Mouse (Mus musculus) cerebellum, postnatal 25 days (tissue): ENCODE measurements around the gene Zfp580.
"Not testable (repeated sequence)": the region's sequence is repeated elsewhere in the genome, so short reads cannot be mapped to it uniquely, and the experiment has no call there.

Source experiments
- DNase-seq, 2 experiments: peaks; one replicate each; pipeline ENCODE4 v3.0.0; 2021; ENCODE audit warnings: mixed read lengths in 2 of 2

The Zfp580 gene

DNA sequence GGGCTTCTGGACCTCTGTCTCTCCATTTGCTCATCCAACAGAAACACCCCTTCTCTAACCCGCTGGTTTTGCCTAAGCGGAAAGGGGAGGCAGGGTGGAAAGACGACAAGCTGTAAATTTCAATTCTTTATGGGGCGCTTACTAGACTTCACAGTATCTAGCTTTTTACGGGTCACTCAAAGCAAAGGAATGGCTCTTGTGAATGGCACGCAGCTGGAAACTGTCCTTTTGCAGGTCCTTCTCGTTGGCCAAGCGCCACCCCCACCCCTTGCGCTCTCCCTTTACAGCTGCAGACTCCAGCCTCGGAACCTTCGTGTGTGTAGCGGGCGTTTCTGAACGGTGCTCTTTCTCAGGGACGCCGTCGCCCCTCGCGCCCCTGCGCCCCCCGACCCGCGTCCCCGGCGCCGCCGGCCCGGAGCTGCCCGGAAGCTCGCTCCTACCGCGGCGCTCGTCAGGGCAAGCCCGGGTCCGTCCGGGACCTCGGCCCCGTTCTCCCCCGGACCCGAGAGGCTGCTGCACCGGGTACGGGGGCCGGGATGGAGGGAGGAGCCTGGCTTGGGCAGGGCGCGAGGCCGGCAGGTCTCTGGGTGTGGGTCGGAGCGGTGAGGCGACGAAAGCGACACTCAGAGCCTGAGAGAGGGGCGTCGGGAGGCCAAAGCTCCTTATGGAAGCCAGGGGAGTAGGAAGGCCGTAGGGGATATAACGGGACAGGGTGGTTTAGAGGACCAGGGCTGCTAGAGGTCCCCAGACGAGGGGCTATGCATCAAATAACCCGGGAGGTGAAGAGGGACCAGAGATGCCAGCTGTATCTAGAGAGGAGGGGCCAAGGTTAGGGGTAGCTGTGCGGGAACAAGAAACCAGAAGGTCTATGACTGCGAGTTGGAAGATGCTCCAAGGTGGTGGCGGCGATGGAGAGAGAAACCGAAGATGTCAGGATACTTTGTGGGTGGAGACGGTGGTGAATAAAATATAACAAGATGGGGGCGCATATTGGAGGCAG lies at the start of gene Zfp580:
TSS of gene Zfp580 (plus strand) at position 346 of the 1,000 bp plus-strand sequence.
- peak; percentile 92 for DNase-seq

- not testable (repeated sequence) for DNase-seq
Measured at GRCm38 (mm10) chr7:5002876-5003275, 48.5 kb upstream of the Zfp580 start.

DNA sequence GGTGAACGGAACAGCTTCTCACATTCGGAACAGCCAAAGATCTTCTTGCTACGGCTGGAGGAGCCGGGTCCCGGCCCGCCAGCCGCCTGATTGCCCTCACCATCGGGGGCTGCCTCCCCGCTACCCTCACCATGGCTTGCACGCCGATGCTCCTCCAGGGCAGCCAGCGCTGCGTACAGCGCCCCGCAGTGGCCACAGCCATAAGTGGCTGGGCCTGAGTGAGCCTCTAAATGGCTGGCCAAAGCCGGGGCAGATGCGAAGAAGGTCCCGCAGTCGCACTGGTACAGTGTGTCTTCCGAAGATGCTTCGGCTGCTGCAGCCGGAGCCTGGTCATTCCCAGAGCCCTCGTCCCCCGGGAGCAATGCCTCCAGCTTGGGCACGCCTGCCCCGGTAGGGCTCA lies 43.1 kb upstream of the Zfp580 start:
- no peak for DNase-seq

- DNase-seq, result no peak
Measured at GRCm38 (mm10) chr7:5012681-5013513, 38.4 kb upstream of the Zfp580 start.

GRCm38 (mm10) chr7:5014251-5015117 lies 36.9 kb upstream of the Zfp580 start, which contains the start of the genes Zfp524 and Fiz1:
Zfp524 (plus strand) TSS chr7:5014415.
Fiz1 (minus strand) TSS chr7:5014697.
- peak; percentile 97 for DNase-seq

DNA sequence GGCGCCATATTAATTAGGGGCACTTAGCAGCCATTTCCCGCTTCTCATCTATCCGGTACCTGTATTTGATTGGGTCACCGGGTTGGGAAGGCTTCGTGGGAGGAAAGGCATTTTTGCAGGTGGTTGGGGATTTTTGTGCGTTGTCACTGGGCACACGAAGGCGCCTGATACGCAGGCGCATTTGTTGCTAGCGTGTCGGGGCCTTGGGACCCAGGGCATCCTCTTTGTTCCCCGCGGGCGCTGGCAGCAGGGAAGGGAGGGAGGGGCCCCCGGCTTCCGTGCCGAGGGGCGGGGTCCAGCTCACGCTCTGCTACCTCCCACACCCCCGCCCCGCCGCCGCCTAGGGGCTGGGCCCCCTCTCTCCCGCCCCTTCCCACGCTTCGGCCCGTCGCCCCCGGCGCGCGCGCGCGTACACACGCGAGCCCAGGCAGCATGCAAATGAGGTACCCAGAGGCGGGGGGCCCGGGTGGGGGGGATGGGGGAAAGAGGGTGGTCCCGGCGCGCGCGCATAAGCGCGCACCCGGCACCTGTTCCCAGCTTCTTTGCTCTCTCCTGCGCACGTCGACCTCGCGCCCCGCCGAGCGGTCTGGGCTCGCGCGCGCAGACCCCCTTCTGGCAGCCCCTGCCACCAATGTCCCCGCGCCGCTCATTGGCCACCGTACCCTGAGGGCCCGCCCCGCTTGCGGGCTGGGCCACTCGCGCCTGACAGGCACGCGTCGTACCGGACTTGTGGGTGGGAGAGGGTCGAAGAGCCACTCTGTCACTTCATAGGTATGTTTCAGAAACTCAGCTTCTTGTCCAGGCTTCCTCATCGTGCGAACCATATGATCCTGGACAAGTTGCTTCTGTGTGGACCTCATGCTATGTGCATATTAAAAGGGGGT lies 36.0 kb upstream of the Zfp580 start, which contains the start of gene Gm44973:
TSS of gene Gm44973 (plus strand) at position 379 of the 884 bp plus-strand sequence.
- peak; percentile 93 to 96 for DNase-seq

- DNase-seq, result no peak
Measured at GRCm38 (mm10) chr7:5016057-5016456, 35.3 kb upstream of the Zfp580 start.

DNA sequence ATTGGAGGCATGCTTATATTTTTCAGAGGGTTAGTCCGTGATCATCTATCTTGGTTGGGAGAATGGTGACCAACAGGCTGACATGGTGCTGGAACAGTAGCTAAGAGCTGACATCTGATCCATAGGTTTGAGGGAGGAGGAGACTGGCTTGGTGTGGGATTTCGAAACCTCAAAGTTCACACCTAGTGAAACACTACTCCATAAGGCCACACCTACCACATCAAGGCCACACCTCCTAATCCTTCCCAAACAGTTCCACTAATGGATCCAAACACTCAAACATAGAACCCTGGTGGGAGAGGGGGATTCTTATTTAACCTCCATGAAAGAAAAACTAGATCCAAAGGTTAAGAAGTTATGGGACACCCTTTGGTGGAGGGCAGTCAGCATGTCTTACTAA lies 34.4 kb upstream of the Zfp580 start:
- no peak for DNase-seq

DNA sequence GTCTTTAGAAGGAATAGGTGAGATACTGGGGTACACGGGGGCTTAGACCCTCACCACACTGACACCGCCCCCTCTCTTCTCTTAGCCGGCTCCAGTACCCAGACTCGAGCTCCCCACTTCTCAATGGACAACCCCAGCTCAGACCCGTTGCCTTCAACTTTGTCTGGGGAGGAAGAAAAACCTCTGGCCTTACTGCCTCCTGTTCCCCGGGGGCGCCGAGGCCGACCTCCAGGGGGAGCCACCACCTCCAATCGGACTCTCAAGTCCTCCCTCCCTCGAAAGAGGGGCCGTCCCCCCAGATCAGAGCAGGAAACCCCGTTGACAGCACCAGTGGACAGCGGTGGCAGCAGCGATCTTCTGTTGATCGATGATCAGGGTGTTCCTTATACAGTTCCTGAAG lies 34.0 kb upstream of the Zfp580 start:
- DNase-seq, result peak in 1 of 2 experiments; percentile 49

GRCm38 (mm10) chr7:5017931-5018330 lies 33.4 kb upstream of the Zfp580 start:
- DNase-seq, result no peak

GRCm38 (mm10) chr7:5019576-5019975 lies 31.8 kb upstream of the Zfp580 start:
- not testable (repeated sequence) for DNase-seq

GRCm38 (mm10) chr7:5020000-5020681 lies 31.2 kb upstream of the Zfp580 start, which contains the start of the genes Zfp865 and Ccdc106:
Zfp865 (plus strand) TSS chr7:5020376.
Ccdc106 (plus strand) TSS chr7:5020553.
- peak; percentile 96 to 99 for DNase-seq

GRCm38 (mm10) chr7:5020685-5021084 lies 30.7 kb upstream of the Zfp580 start:
- no peak for DNase-seq

- DNase-seq, result peak in 1 of 2 experiments; percentile 28
Measured at GRCm38 (mm10) chr7:5021197-5021596, 30.1 kb upstream of the Zfp580 start.

- DNase-seq, result no peak
Measured at GRCm38 (mm10) chr7:5029543-5029942, 21.8 kb upstream of the Zfp580 start.

- no peak for DNase-seq
Measured at GRCm38 (mm10) chr7:5029946-5030345, 21.4 kb upstream of the Zfp580 start.

DNA sequence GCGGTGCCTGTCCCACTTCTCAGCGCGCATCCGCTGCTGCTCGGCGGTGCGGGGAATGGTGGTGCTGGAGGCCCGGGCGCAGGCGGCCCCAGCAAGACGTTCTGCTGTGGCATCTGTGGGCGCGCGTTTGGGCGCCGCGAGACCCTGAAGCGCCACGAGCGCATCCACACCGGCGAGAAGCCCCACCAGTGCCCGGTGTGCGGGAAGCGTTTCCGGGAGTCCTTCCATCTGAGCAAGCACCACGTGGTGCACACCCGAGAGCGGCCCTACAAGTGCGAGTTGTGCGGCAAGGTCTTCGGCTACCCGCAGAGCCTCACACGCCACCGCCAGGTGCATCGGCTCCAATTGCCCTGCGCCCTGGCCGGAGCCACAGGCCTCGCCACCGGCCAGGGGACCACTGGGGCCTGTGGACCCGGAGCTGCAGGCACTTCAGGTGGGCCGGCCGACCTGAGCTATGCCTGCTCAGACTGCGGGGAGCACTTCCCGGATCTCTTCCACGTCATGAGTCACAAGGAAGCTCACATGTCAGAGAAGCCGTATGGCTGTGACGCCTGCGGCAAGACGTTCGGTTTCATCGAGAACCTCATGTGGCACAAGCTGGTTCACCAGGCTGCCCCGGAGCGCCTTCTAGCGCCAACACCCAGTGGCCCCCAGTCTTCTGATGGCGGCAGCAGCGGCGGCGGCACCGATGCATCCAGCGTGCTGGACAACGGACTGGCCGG lies 20.6 kb upstream of the Zfp580 start:
- no peak for DNase-seq

- DNase-seq, result no peak
Measured at GRCm38 (mm10) chr7:5031496-5031895, 19.8 kb upstream of the Zfp580 start.

DNA sequence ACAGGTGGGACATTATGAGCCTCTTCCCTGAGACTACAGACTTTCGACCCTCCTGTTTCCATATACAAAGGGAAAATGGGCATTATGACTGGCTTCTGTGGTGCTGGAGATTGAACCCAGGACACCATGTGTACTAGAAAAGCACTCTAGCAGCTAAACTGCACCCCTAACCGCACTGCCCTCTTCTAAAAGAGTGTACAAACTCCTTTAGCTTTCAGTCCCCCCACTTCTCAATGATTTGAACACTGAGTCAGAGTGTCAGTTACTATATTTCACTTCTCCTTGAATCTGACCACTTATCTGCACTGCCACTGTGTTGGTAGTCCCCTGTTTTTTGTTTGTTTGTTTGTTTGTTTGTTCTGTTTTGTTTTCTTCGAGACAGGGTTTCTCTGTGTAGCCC lies 17.5 kb upstream of the Zfp580 start, which contains the start of gene 4632433K11Rik:
TSS of gene 4632433K11Rik (plus strand) at position 301 of the 400 bp plus-strand sequence.
- no peak for DNase-seq
